8 mouse cellular contexts compared by ENCODE assay signal in the genomic region with DNA sequence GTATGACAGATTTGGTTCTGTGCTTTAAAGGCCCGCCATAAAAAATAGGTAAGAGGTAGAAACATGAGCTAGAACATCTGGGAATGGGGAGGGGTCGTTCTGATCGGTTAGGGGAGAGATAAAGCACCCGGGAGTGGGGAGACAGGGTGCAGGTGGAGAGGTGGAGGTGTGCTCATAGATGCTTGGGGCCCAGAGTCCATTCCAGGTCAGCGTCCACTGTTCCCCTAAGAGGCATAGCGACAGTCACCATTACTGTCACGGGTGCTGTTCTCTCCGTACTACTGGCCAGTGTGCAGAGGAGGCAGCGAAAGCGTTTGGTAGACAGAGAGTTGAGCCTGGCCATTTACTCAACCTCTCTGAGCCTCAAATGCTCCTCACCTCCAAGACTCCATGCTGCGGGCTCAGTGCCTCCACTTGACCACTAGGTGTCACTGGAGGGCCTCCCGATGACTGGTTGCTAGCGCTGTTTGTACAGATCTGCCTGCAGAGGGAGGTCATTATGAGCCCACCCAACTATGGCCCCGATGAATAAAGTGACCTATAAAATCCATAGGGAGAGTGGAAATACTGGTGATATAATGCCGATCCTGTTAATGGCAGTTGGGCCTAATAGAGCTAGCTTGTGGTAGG. TPM values are rescaled to one million over a fixed set of nuclear protein-coding genes. Genes with fewer than 3 reads are reported as not detected.
DNase-seq lines count a peak whose midpoint lies in the region; ATAC-seq and TF ChIP-seq lines count a peak whose summit lies in the region.

No protein-coding gene starts in this region.

- DNase-seq in urinary bladder, postnatal 10 days (ENCODE audit: low spot score), result peak; percentile 55
- no peak for DNase-seq in urinary bladder, adult 2 months (ENCODE audit: low spot score)
- DNase-seq in embryo, embryonic 11 days, result peak; percentile 86
- DNase-seq in gastrocnemius, postnatal 25 days, result peak; percentile 59
- DNase-seq in spleen, adult 2 months (ENCODE audit: low read depth in 1 of 2, low spot score in 2 of 2), result peak; percentile 50 to 77

- H3K4me1 ChIP-seq in intestine, postnatal 0 days (replicated peaks; ENCODE audit: control insufficient read depth, insufficient read depth, low read length), result no peaks in the 10 kb centered on the region
- H3K4me1 ChIP-seq in limb, embryonic 12.5 days (replicated peaks), result peaks cover 3% of the 10 kb centered on the region; the same call in 1 of the 2 replicates
- no peaks in the 10 kb centered on the region for H3K4me1 ChIP-seq in midbrain, embryonic 16.5 days (ENCODE audit: control insufficient read depth, insufficient read depth, low read length)
- H3K4me1 ChIP-seq in spleen, adult 2 months (ENCODE audit: control insufficient read depth, insufficient read depth, insufficient read length), result no peaks in the 10 kb centered on the region

- no peak overlapping the region for H3K27ac ChIP-seq in intestine, postnatal 0 days (ENCODE audit: low read depth, low read length)
- H3K27ac ChIP-seq in limb, embryonic 12.5 days, result no peak overlapping the region
- no peak overlapping the region for H3K27ac ChIP-seq in midbrain, embryonic 16.5 days (ENCODE audit: low read length)
- H3K27ac ChIP-seq in spleen, adult 2 months (ENCODE audit: insufficient read depth, low read length), result no peak overlapping the region

- H3K36me3 ChIP-seq in intestine, postnatal 0 days (ENCODE audit: control insufficient read depth, insufficient read depth), result peaks cover 37% of the 10 kb centered on the region; the same call in 1 of the 2 replicates
- no peaks in the 10 kb centered on the region for H3K36me3 ChIP-seq in limb, embryonic 12.5 days
- H3K36me3 ChIP-seq in midbrain, embryonic 16.5 days (ENCODE audit: control insufficient read depth, insufficient read depth, low read length), result no peaks in the 10 kb centered on the region
- H3K36me3 ChIP-seq in spleen, adult 2 months (ENCODE audit: control insufficient read depth, insufficient read depth, low read length), result peaks cover 6% of the 10 kb centered on the region

- H3K9ac ChIP-seq in intestine, postnatal 0 days (ENCODE audit: low read depth, low read length), result no peak overlapping the region
- no peak overlapping the region for H3K9ac ChIP-seq in limb, embryonic 12.5 days (replicated peaks)
- no peak overlapping the region for H3K9ac ChIP-seq in midbrain, embryonic 16.5 days (ENCODE audit: low read depth, low read length)

- H3K4me3 ChIP-seq in intestine, postnatal 0 days (ENCODE audit: low read depth, low read length), result no peak overlapping the region
- no peak overlapping the region for H3K4me3 ChIP-seq in limb, embryonic 12.5 days (replicated peaks)
- H3K4me3 ChIP-seq in midbrain, embryonic 16.5 days (ENCODE audit: low read depth, low read length), result no peak overlapping the region
- H3K4me3 ChIP-seq in spleen, adult 2 months (ENCODE audit: extremely low read depth, insufficient read depth, insufficient read length), result no peak overlapping the region

- no peaks in the 10 kb centered on the region for H3K9me3 ChIP-seq in intestine, postnatal 0 days (ENCODE audit: control insufficient read depth)
- H3K9me3 ChIP-seq in limb, embryonic 12.5 days, result no peaks in the 10 kb centered on the region
- H3K9me3 ChIP-seq in midbrain, embryonic 16.5 days (replicated peaks; ENCODE audit: control insufficient read depth, low read length, poor library complexity, severe bottlenecking), result no peaks in the 10 kb centered on the region

- TF ChIP-seq CTCF in intestine, postnatal 0 days (IDR thresholded peaks at IDR 0.05; ENCODE audit: low read depth), result peak; percentile 100
- peak; percentile 98; the same call in 1 of the 2 replicates for TF ChIP-seq CTCF in spleen, adult 2 months (IDR thresholded peaks at IDR 0.05; ENCODE audit: extremely low read depth, insufficient read depth, insufficient read length, insufficient replicate concordance)

- H3K4me2 ChIP-seq in intestine, postnatal 0 days (replicated peaks; ENCODE audit: low read depth), result no peak overlapping the region
- no peak overlapping the region for H3K4me2 ChIP-seq in limb, embryonic 12.5 days
- no peak overlapping the region for H3K4me2 ChIP-seq in midbrain, embryonic 16.5 days (ENCODE audit: low read length)

- no peaks in the 10 kb centered on the region for H3K27me3 ChIP-seq in intestine, postnatal 0 days (replicated peaks; ENCODE audit: control insufficient read depth, insufficient read depth, low read length)
- peaks cover 18% of the 10 kb centered on the region for H3K27me3 ChIP-seq in limb, embryonic 12.5 days
- no peaks in the 10 kb centered on the region for H3K27me3 ChIP-seq in midbrain, embryonic 16.5 days (ENCODE audit: control insufficient read depth, insufficient read depth, low read depth, low read length)
- no peaks in the 10 kb centered on the region for H3K27me3 ChIP-seq in spleen, adult 2 months (ENCODE audit: control insufficient read depth, insufficient read depth, low read length)

- ATAC-seq in intestine, postnatal 0 days, result peak; percentile 32; the same call in 1 of the 2 replicates
- peak; percentile 48; the same call in 1 of the 2 replicates for ATAC-seq in limb, embryonic 12.5 days (ENCODE audit: insufficient number of reproducible peaks, insufficient read depth, low FRiP score, low TSS enrichment, low read depth)
- peak; percentile 69; the same call in 1 of the 2 replicates for ATAC-seq in midbrain, embryonic 16.5 days

- no peak for TF ChIP-seq POLR2A in spleen, adult 2 months (IDR thresholded peaks at IDR 0.05; ENCODE audit: low read depth, low read length)

- WGBS in intestine, postnatal 0 days, result 29% methylated on average over 15 of the region's 15 CpGs
- WGBS in limb, embryonic 12.5 days, result 26% methylated on average over 15 of the region's 15 CpGs
- 29% methylated on average over 15 of the region's 15 CpGs for WGBS in midbrain, embryonic 16.5 days
- WGBS in spleen, adult 2 months, result 31% methylated on average over 15 of the region's 15 CpGs

RNA-seq across cellular contexts. Expression of gene Stom, which starts 39.0 kb away (rescaled TPM):
- 67.9 and 82.5 TPM in 2 replicates for polyA plus RNA-seq in urinary bladder, adult 2 months (2012; rRNA removed)
- total RNA-seq in gastrocnemius, postnatal 25 days (2021), result 10 to 100 TPM; 11.8 to 25.2 TPM
- polyA plus RNA-seq in intestine, postnatal 0 days (2015; fragmentation: Nextera tagmentation; extraction: Ambion mirVana), result 39.9 and 45.6 TPM in 2 replicates
- 12.2 and 12.7 TPM in 2 replicates for polyA plus RNA-seq in limb, embryonic 12.5 days (2016; fragmentation: Nextera tagmentation; extraction: Ambion mirVana)
- polyA plus RNA-seq in midbrain, embryonic 16.5 days (2015; fragmentation: Nextera tagmentation; extraction: Ambion mirVana), result 14.5 and 17.6 TPM in 2 replicates
- polyA plus RNA-seq in spleen, adult 2 months (2012; rRNA removed), result 34.3 and 41.9 TPM in 2 replicates

RNA-seq across cellular contexts. Expression of gene Gsn, which starts 41.6 kb away (rescaled TPM):
- 4,184 and 4,255 TPM in 2 replicates for polyA plus RNA-seq in urinary bladder, adult 2 months (2012; rRNA removed)
- total RNA-seq in gastrocnemius, postnatal 25 days (2021), result 100 to 1,000 TPM; 345 to 440 TPM
- 129 and 138 TPM in 2 replicates for polyA plus RNA-seq in intestine, postnatal 0 days (2015; fragmentation: Nextera tagmentation; extraction: Ambion mirVana)
- polyA plus RNA-seq in limb, embryonic 12.5 days (2016; fragmentation: Nextera tagmentation; extraction: Ambion mirVana), result 45.2 and 52.5 TPM in 2 replicates
- polyA plus RNA-seq in midbrain, embryonic 16.5 days (2015; fragmentation: Nextera tagmentation; extraction: Ambion mirVana), result 18.0 and 20.5 TPM in 2 replicates
- 183 and 203 TPM in 2 replicates for polyA plus RNA-seq in spleen, adult 2 months (2012; rRNA removed)

Comparison
In these comparisons a context has a peak if more than half of its experiments do, and no peak if none do; other contexts are left out.
1. RNA of gene Gsn, which starts 41.6 kb away (polyA plus RNA-seq): 4,184 to 4,255 TPM in urinary bladder, adult 2 months; 183 to 203 TPM in spleen, adult 2 months, 129 to 138 TPM in intestine, postnatal 0 days, 45.2 to 52.5 TPM in limb, embryonic 12.5 days and 18.0 to 20.5 TPM in midbrain, embryonic 16.5 days; every median in the first group is over 10 times any median in the second.
2. Peak in every context shown above with its lines, with median percentiles within 50 percentile points of each other: ATAC-seq.